Mouse (Mus musculus) retina, postnatal 7 days (tissue): ENCODE measurements around the gene Tenm2.

Experiments used
- DNase-seq: peaks from one replicate; pipeline ENCODE4 v3.0.0-alpha.2; 2012; ENCODE audit warnings: low read depth, low spot score

Tenm2 gene

GRCm38 (mm10) chr11:37107069-37107468, 128.7 kb downstream of the Tenm2 start:
- DNase-seq: no peak

GRCm38 (mm10) chr11:37079403-37079802, 156.4 kb downstream of the Tenm2 start:
- no peak for DNase-seq

- DNase-seq: no peak
These were observed 158.7 kb downstream of the Tenm2 start for GRCm38 (mm10) chr11:37076989-37077598.

- DNase-seq: no peak
These were observed 160.4 kb downstream of the Tenm2 start for GRCm38 (mm10) chr11:37075349-37075748.

GRCm38 (mm10) chr11:37065459-37065858, 170.3 kb downstream of the Tenm2 start:
- no peak for DNase-seq

- no peak for DNase-seq
These were observed 189.1 kb downstream of the Tenm2 start for GRCm38 (mm10) chr11:37046671-37047070.

- DNase-seq: no peak
These were observed 194.5 kb downstream of the Tenm2 start for GRCm38 (mm10) chr11:37041259-37041658.

GRCm38 (mm10) chr11:37039283-37039682, 196.5 kb downstream of the Tenm2 start:
- DNase-seq: no peak

- DNase-seq: no peak
These were observed 204.3 kb downstream of the Tenm2 start for GRCm38 (mm10) chr11:37031305-37032055.

- no peak for DNase-seq
These were observed 223.9 kb downstream of the Tenm2 start for GRCm38 (mm10) chr11:37011900-37012299.

GRCm38 (mm10) chr11:37009243-37009642, 226.5 kb downstream of the Tenm2 start:
- no peak for DNase-seq

- DNase-seq: no peak
These were observed 238.1 kb downstream of the Tenm2 start for GRCm38 (mm10) chr11:36997668-36998067.

GRCm38 (mm10) chr11:36990895-36991294, 244.9 kb downstream of the Tenm2 start:
- DNase-seq: no peak

- peak; percentile 9 for DNase-seq
These were observed 246.8 kb downstream of the Tenm2 start for GRCm38 (mm10) chr11:36988776-36989565.

GRCm38 (mm10) chr11:36974142-36974541, 261.6 kb downstream of the Tenm2 start:
- DNase-seq: no peak

- no peak for DNase-seq
These were observed 277.7 kb downstream of the Tenm2 start for GRCm38 (mm10) chr11:36958102-36958501.

- DNase-seq: no peak
These were observed 294.3 kb downstream of the Tenm2 start for GRCm38 (mm10) chr11:36941429-36941828.

- no peak for DNase-seq
These were observed 295.1 kb downstream of the Tenm2 start for GRCm38 (mm10) chr11:36940557-36941110.

- DNase-seq: no peak
These were observed 305.9 kb downstream of the Tenm2 start for GRCm38 (mm10) chr11:36929817-36930216.

GRCm38 (mm10) chr11:36926705-36927406, 308.9 kb downstream of the Tenm2 start:
- DNase-seq: no peak

GRCm38 (mm10) chr11:36919301-36919700, 316.5 kb downstream of the Tenm2 start:
- no peak for DNase-seq
